Mouse (Mus musculus): ENCODE results near the gene 4921524J17Rik. TPM values are rescaled to one million over a fixed set of nuclear protein-coding genes. Genes with fewer than 3 reads are reported as not detected.

Gene 4921524J17Rik
- polyA plus RNA-seq, 1 experiment from 2014 or later = 51.2 TPM

DNA sequence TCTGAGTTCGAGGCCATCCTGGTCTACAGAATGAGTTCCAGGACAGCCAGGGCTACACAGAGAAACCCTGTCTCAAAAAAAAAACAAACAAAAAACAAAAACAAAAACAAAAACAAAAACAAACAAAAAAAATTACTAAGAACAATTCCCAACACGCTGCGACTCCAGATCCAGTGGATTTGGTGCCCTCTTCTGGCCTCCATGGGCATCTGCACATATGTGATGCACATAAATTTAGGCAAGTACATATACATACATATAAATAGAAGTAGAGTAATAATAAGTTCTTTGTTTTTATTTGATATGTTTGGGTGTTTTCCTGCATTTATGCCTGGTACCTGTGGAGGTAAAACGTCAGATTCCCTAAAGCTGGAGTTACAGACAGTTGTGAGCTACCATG is 34.1 kb downstream of the 4921524J17Rik start:
- ATAC-seq (ENCODE audit: insufficient number of reproducible peaks, insufficient read depth, low FRiP score, low TSS enrichment) = no peak
- Histone ChIP-seq H3K4me3 (no peak overlapping the region), H3K36me3 (no peaks in the 10 kb centered on the region), H3K27me3 (no peaks in the 10 kb centered on the region), H3K4me1 (no peaks in the 10 kb centered on the region), H3K9ac (no peak overlapping the region), H3K9me3 (no peaks in the 10 kb centered on the region), H3K27ac (no peak overlapping the region), H3K4me2 (replicated peaks) (no peak overlapping the region)
- 85% methylated on average over 4 of the region's 4 CpGs for WGBS

DNA sequence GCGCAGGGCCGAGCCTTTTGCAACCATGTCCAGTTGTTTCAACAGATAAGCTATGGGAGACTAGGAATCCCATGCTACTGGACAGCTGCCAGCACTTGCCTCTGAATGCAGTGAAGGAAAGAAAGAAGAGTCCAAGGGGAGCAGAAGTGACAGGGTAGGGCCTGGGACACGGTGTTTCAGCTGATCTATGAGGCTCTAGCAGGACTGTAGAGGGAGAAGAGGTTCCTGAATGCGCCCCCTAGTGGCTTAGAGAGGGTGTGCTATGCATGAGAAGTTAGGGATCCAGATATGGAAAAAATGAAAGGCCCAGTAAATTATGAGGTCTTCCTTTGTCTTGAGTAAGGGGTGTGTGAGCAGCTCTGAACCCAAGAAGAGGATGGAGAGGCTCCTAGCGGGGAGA is 35.1 kb downstream of the 4921524J17Rik start:
- H3K27ac ChIP-seq = no peak overlapping the region
- no peaks in the 10 kb centered on the region for H3K36me3 ChIP-seq
- no peaks in the 10 kb centered on the region for H3K9me3 ChIP-seq
- 50% methylated on average over 5 of the region's 5 CpGs for WGBS
- H3K4me1 ChIP-seq = no peaks in the 10 kb centered on the region
- no peak overlapping the region for H3K4me3 ChIP-seq
- H3K9ac ChIP-seq = no peak overlapping the region
- H3K27me3 ChIP-seq = no peaks in the 10 kb centered on the region
- H3K4me2 ChIP-seq (replicated peaks) = no peak overlapping the region
- ATAC-seq (ENCODE audit: insufficient number of reproducible peaks, insufficient read depth, low FRiP score, low TSS enrichment) = no peak

DNA sequence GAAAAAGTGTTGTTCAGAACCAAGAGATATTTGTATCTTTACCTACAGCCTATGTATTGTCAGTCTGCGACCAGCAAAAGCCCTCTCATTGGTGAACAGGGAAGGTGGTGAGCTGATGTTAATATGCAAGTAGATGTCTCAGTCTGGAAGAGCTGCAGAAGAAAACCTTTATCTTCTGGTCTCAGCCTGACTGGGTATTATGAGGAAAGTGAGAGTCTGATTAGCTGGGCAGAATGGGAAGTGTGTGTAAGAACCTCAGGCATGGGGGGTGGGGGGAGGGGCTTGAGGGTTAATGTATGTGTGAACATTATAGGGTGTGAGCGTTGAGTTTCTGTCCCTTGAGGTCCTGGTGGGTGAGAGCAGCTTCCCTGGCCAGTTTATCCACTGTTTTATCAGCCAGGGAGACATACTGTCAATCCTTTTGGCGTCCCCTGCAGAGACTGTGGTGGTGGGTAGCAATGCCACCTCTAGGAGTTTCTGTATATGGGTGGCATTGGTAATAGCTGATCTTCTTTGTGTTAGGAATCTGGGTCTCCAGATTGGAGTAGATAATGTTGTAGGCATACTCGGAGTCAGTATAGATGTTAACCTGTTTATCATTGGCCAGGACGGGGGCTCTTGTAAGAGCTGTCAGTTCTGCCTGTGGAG is 36.1 kb downstream of the 4921524J17Rik start:
- Histone ChIP-seq H3K4me3 (no peak overlapping the region), H3K27me3 (no peaks in the 10 kb centered on the region), H3K4me1 (no peaks in the 10 kb centered on the region), H3K4me2 (replicated peaks) (no peak overlapping the region), H3K27ac (no peak overlapping the region), H3K36me3 (no peaks in the 10 kb centered on the region), H3K9me3 (no peaks in the 10 kb centered on the region), H3K9ac (no peak overlapping the region)
- no peak for ATAC-seq (ENCODE audit: insufficient number of reproducible peaks, insufficient read depth, low FRiP score, low TSS enrichment)
- 87% methylated on average over 5 of the region's 5 CpGs for WGBS

DNA sequence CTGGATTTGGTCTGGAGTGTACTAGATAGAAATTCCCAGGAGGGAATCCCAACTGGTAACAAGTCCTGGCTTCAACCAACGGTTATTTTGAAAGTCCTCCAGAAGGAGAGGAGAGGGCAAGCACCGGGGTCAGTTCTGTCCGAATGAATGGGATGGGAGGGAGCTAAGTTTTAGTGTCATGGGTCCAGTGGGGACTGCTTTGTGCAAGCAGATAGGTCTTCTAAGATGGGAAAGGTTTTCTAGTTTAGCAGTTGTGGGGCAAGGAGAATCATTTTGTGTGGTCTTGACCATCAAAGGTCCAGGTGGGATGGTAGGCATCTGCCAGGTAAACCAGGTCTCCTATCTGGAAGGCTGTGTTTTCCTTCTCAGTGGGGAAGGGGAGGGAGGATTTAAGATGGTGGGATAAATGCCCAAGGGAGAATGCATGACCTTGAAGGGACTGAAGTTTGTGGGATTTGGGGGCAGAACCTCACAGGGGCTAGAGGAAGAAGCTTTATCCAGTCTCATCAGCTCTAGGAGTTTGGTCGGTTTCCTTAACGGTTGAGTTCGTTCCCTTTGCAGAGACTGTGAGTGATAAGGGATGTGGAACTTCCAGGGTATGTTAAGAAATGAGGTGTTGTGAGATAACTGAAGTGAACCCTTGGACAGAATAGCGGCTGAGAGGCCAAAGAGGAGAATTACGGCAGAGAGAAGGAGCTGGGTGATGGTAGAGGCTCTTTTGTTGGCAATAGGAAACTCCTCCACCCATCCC is 36.8 kb downstream of the 4921524J17Rik start:
- Histone ChIP-seq H3K4me3 (no peak overlapping the region), H3K4me1 (no peaks in the 10 kb centered on the region), H3K4me2 (replicated peaks) (no peak overlapping the region), H3K27ac (no peak overlapping the region), H3K36me3 (no peaks in the 10 kb centered on the region), H3K9ac (no peak overlapping the region), H3K9me3 (no peaks in the 10 kb centered on the region), H3K27me3 (no peaks in the 10 kb centered on the region)
- ATAC-seq (ENCODE audit: insufficient number of reproducible peaks, insufficient read depth, low FRiP score, low TSS enrichment) = no peak
- WGBS = 84% methylated on average over 8 of the region's 8 CpGs

DNA sequence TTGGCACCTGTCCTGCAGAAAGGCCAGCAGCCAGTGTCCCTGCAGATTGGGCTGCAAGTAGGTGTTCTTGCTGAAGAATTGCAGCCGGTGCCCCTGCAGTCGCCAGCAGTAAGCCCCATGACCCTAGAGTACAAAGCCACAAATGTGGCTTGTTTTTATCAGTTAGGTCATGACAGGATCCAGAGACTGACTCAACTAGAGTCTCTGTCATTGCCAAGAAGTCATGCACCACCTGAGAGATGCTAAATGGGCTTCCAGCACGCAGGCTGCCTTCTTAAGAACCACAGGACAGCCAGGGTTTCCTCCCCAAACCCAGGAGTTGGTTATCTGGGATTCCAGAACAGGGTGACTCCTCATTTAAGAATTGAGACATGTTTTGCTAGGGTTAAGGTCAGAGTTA is 37.6 kb downstream of the 4921524J17Rik start:
- no peak overlapping the region for H3K9ac ChIP-seq
- H3K27ac ChIP-seq = no peak overlapping the region
- no peaks in the 10 kb centered on the region for H3K4me1 ChIP-seq
- no peak overlapping the region for H3K4me2 ChIP-seq (replicated peaks)
- WGBS = 67% methylated on average over 3 of the region's 3 CpGs
- H3K4me3 ChIP-seq = no peak overlapping the region
- H3K36me3 ChIP-seq = no peaks in the 10 kb centered on the region
- H3K9me3 ChIP-seq = no peaks in the 10 kb centered on the region
- no peak for ATAC-seq (ENCODE audit: insufficient number of reproducible peaks, insufficient read depth, low FRiP score, low TSS enrichment)
- no peaks in the 10 kb centered on the region for H3K27me3 ChIP-seq

DNA sequence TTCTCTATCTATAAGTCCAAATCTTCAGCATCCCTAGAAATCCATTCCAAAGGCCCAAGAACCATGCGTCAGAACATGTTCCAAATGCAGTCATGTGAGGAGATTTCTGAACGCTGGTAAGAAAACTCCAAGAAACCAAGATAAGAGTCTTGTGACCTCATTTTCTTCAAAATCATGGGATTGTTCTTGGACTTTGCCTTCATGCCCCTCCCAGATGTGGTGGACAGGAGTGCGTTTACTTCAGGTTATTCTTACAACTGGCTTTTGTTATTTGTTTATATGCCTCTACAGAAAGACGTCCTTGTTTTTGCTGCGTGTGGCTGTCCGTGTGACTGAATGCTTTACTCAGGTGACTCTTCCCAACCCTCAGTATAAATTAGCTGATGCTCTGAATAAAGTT is 39.4 kb downstream of the 4921524J17Rik start:
- Histone ChIP-seq H3K4me2 (replicated peaks) (no peak overlapping the region), H3K27ac (no peak overlapping the region), H3K4me3 (no peak overlapping the region), H3K9me3 (no peaks in the 10 kb centered on the region), H3K36me3 (no peaks in the 10 kb centered on the region), H3K9ac (no peak overlapping the region), H3K27me3 (no peaks in the 10 kb centered on the region), H3K4me1 (no peaks in the 10 kb centered on the region)
- 90% methylated on average over 6 of the region's 6 CpGs for WGBS
- ATAC-seq (ENCODE audit: insufficient number of reproducible peaks, insufficient read depth, low FRiP score, low TSS enrichment) = no peak

DNA sequence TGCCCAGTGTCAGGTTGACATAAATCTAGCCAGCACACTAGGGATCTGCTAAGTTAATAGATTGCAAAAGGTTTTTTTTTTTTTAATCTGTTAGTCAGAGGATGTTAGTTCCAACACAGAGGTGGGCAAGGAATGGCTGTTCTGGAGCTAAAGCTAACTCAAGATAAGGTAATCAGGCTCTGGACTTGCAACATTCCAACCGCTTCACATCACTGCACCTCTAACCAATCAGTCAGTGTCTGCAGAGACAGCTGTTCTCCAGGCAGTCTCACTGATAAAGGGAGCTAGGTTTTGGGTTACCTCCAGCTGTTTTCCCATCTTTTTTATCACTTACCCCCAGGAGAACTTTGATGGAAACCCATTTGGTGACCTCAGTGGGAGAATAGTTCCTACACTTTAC is 41.2 kb downstream of the 4921524J17Rik start:
- Histone ChIP-seq H3K36me3 (no peaks in the 10 kb centered on the region), H3K4me2 (replicated peaks) (no peak overlapping the region), H3K27me3 (no peaks in the 10 kb centered on the region), H3K4me1 (no peaks in the 10 kb centered on the region), H3K27ac (no peak overlapping the region), H3K9ac (no peak overlapping the region), H3K4me3 (no peak overlapping the region), H3K9me3 (no peaks in the 10 kb centered on the region)
- no peak for ATAC-seq (ENCODE audit: insufficient number of reproducible peaks, insufficient read depth, low FRiP score, low TSS enrichment)
- WGBS = 70% methylated on average over 1 of the region's 1 CpGs

DNA sequence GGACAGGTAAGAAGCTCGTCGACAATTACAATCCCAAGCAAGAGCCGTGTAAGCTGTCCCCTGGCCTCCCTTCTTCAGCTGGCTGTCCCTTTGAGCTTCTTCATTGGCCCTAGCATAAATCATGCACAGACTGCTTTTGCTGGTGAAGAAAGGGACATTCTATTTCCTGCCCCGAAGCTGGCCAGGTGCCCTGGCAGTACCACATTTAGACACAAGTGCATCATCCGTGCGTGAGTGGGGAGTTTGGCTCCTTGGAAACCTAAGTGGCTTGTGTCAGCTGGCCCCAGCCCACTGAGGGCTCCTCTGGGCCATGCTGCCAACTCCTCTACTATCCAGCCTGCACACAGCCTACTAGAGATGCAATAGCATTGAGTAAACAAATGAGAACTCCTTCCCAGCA is 46.4 kb downstream of the 4921524J17Rik start, which contains the start of gene Mylk3:
Gene Mylk3 (minus strand): TSS at position 141 of the 400 bp plus-strand sequence.
- Histone ChIP-seq H3K4me2 (replicated peaks) (no peak within 1 kb of the TSS), H3K9me3 (no peaks in the 10 kb centered on the region), H3K36me3 (no peaks in the 10 kb centered on the region), H3K9ac (no peak within 1 kb of the TSS), H3K27me3 (no peaks in the 10 kb centered on the region), H3K27ac (no peak within 1 kb of the TSS), H3K4me3 (no peak within 1 kb of the TSS), H3K4me1 (no peaks in the 10 kb centered on the region)
- no peak for ATAC-seq (ENCODE audit: insufficient number of reproducible peaks, insufficient read depth, low FRiP score, low TSS enrichment)
- 88% methylated on average over 6 of the region's 6 CpGs for WGBS

DNA sequence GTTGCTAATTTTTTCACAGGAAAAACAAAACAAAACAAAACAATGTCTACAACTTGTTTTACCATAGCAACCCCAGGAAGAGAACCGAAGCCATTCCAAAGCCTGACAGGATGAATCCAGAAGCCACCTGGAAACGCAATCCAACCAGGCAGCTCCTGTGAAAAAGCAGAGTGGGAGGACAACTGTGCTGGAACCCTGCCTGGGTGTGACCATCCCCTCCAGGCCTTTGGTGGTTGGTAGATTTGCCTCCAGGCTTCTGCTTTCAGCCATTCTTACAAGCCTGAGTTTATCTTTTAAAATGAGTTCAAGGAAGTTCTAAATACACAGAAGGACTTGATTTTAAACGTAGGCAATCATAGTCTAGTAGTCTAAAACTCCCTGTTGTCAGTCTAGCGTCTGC is 50.7 kb downstream of the 4921524J17Rik start:
- no peak overlapping the region for H3K4me2 ChIP-seq (replicated peaks)
- H3K9me3 ChIP-seq = no peaks in the 10 kb centered on the region
- no peak overlapping the region for H3K9ac ChIP-seq
- WGBS = 73% methylated on average over 4 of the region's 4 CpGs
- ATAC-seq (ENCODE audit: insufficient number of reproducible peaks, insufficient read depth, low FRiP score, low TSS enrichment) = no peak
- no peak overlapping the region for H3K4me3 ChIP-seq
- no peaks in the 10 kb centered on the region for H3K36me3 ChIP-seq
- no peaks in the 10 kb centered on the region for H3K27me3 ChIP-seq
- H3K27ac ChIP-seq = no peak overlapping the region
- H3K4me1 ChIP-seq = peaks cover 21% of the 10 kb centered on the region; the same call in 1 of the 2 replicates

DNA sequence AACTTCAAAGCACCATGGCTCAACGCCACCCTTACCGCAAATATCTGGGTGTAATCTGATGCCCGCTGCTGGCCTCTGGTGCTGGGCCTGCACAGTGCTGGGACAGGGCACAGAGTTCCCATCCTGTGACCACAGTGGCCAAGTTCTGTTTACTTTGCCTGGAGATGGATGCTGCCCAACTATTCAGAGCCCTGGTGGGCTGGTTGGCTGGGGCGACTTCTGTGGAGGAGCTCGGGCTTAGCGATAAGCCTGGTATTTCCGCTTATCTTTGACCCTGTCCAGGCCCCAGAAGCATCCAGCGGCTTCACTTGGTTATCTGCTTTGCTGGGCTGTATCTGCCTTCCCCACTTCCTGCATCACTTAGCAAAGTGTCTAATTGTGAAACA is 51.8 kb downstream of the 4921524J17Rik start:
- Histone ChIP-seq H3K9ac (no peak overlapping the region), H3K27me3 (no peaks in the 10 kb centered on the region), H3K27ac (peak overlapping the region; percentile 6; the same call in 1 of the 2 replicates), H3K4me2 (replicated peaks) (no peak overlapping the region), H3K36me3 (no peaks in the 10 kb centered on the region), H3K9me3 (no peaks in the 10 kb centered on the region), H3K4me1 (peaks cover 21% of the 10 kb centered on the region; the same call in 1 of the 2 replicates), H3K4me3 (no peak overlapping the region)
- 0 out of 2 replicates have a peak, but pooled peaks have one; percentile 28 for ATAC-seq (ENCODE audit: insufficient number of reproducible peaks, insufficient read depth, low FRiP score, low TSS enrichment)
- 77% methylated on average over 8 of the region's 8 CpGs for WGBS

DNA sequence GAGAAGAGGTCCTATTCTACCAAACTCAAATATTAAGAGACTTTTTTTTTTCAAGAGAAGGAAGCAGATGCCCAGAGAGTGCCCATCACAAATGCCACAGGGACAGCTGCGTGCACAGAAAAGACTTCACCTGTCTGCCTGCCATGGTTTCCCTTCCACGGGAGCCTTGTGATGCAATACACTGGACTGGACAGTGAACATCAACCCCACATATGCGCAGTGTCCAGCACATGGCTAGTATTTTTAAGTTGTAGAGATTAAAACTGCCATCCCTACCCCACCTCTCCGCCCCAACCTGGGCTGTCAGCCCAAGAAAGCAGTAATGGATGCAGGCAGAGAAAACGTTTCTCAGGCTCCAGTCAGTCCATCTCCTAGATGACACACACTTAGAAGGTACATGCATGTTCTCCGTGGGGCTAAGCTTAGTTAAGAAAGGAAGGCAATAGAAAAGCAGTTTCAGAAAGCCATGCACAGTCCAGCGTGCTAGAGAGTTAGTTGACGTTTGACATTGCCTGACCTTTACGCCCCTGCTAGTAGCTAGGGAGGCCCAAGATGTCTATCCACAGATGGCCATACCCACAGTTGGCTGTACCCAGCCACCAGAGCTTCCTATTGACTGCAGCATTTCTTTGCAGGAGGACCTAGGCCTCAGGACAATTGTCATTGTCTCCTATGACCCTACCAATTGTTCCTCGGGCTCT is 52.4 kb downstream of the 4921524J17Rik start:
- no peak overlapping the region for H3K4me2 ChIP-seq (replicated peaks)
- H3K4me3 ChIP-seq = no peak overlapping the region
- no peak for ATAC-seq (ENCODE audit: insufficient number of reproducible peaks, insufficient read depth, low FRiP score, low TSS enrichment)
- no peaks in the 10 kb centered on the region for H3K36me3 ChIP-seq
- no peaks in the 10 kb centered on the region for H3K27me3 ChIP-seq
- H3K27ac ChIP-seq = peak overlapping the region; percentile 6; the same call in 1 of the 2 replicates
- H3K9me3 ChIP-seq = no peaks in the 10 kb centered on the region
- peaks cover 21% of the 10 kb centered on the region; the same call in 1 of the 2 replicates for H3K4me1 ChIP-seq
- no peak overlapping the region for H3K9ac ChIP-seq
- WGBS = 78% methylated on average over 10 of the region's 10 CpGs
